Mouse (Mus musculus) forebrain, embryonic 13.5 days (tissue): ENCODE results near the gene Scmh1. TPM values are rescaled to one million over a fixed set of nuclear protein-coding genes. Genes with fewer than 3 reads are reported as not detected.

ENCODE experiments used
- ATAC-seq: fragments of 200-750 bp; cut with Nextera tagmentation; 2 replicates; pipeline ENCODE4 v1.8.0; 2017
- H3K27ac ChIP-seq: fragments of 300-500 bp; sonication (generic); 2 replicates; pipeline ENCODE4 v1.5.1; 2015; ENCODE audit warnings: inconsistent platforms, mild to moderate bottlenecking, moderate library complexity
- H3K27me3 ChIP-seq: fragments of 300-500 bp; sonication (generic); 2 replicates; pipeline ENCODE4 v1.6.1; 2015; ENCODE audit warnings: mild to moderate bottlenecking, inconsistent platforms
- H3K36me3 ChIP-seq: fragments of 300-500 bp; sonication (generic); 2 replicates; pipeline ENCODE4 v1.6.1; 2015; ENCODE audit warnings: mild to moderate bottlenecking, inconsistent platforms; ENCODE audit not compliant: poor library complexity, severe bottlenecking
- H3K4me1 ChIP-seq: fragments of 300-500 bp; sonication (generic); 2 replicates; pipeline ENCODE4 v1.6.1; 2015; ENCODE audit warnings: inconsistent platforms
- H3K4me2 ChIP-seq: fragments of 300-500 bp; sonication (generic); 2 replicates; pipeline ENCODE4 v1.6.1; 2015; ENCODE audit warnings: inconsistent platforms, mild to moderate bottlenecking, moderate library complexity
- H3K4me3 ChIP-seq: fragments of 300-500 bp; sonication (generic); 2 replicates; pipeline ENCODE4 v1.5.1; 2015; ENCODE audit warnings: mild to moderate bottlenecking, inconsistent platforms
- H3K9ac ChIP-seq: fragments of 300-500 bp; sonication (generic); 2 replicates; pipeline ENCODE4 v1.6.1; 2015; ENCODE audit warnings: mild to moderate bottlenecking, inconsistent platforms
- H3K9me3 ChIP-seq: fragments of 300-500 bp; sonication (generic); replicated peaks from 2 replicates; pipeline ENCODE4 v1.6.1; 2016; ENCODE audit warnings: inconsistent platforms
- WGBS: fragments of 180-500 bp; shearing (Covaris S2); methylation state at CpG from one replicate; pipeline ENCODE4 v1.1.7; 2015; 5-methylcytosine and 5-hydroxymethylcytosine counted together
- polyA plus RNA-seq: library from polyadenylated mRNA; unstranded; fragments of >200 nt; fragmentation: Nextera tagmentation; extraction: Ambion mirVana; gene quantifications from 2 replicates; pipeline ENCODE4 v1.2.1, GENCODE M21; 2015

The Scmh1 gene
- polyA plus RNA-seq, 1 experiment from 2014 or later, result 49.7 TPM

GRCm38 (mm10) chr4:120516491-120516890, 111.4 kb downstream of the Scmh1 start:
- no peaks in the 10 kb centered on the region for H3K9me3 ChIP-seq
- no peaks in the 10 kb centered on the region for H3K4me1 ChIP-seq
- ATAC-seq, result no peak
- WGBS, result 94% methylated on average over 7 of the region's 7 CpGs
- no peak overlapping the region for H3K4me3 ChIP-seq
- no peaks in the 10 kb centered on the region for H3K27me3 ChIP-seq
- H3K9ac ChIP-seq, result no peak overlapping the region
- H3K4me2 ChIP-seq, result no peak overlapping the region
- no peak overlapping the region for H3K27ac ChIP-seq
- H3K36me3 ChIP-seq, result peaks cover 59% of the 10 kb centered on the region

GRCm38 (mm10) chr4:120516907-120517306, 111.8 kb downstream of the Scmh1 start:
- H3K4me3 ChIP-seq, result no peak overlapping the region
- 96% methylated on average over 7 of the region's 7 CpGs for WGBS
- no peaks in the 10 kb centered on the region for H3K4me1 ChIP-seq
- H3K36me3 ChIP-seq, result peaks cover 64% of the 10 kb centered on the region
- no peaks in the 10 kb centered on the region for H3K9me3 ChIP-seq
- H3K27ac ChIP-seq, result no peak overlapping the region
- no peak overlapping the region for H3K9ac ChIP-seq
- no peaks in the 10 kb centered on the region for H3K27me3 ChIP-seq
- no peak overlapping the region for H3K4me2 ChIP-seq
- ATAC-seq, result no peak

GRCm38 (mm10) chr4:120517335-120517734, 112.3 kb downstream of the Scmh1 start:
- H3K27me3 ChIP-seq, result no peaks in the 10 kb centered on the region
- H3K4me3 ChIP-seq, result no peak overlapping the region
- H3K4me1 ChIP-seq, result no peaks in the 10 kb centered on the region
- 79% methylated on average over 4 of the region's 4 CpGs for WGBS
- no peak overlapping the region for H3K27ac ChIP-seq
- H3K4me2 ChIP-seq, result no peak overlapping the region
- H3K9me3 ChIP-seq, result no peaks in the 10 kb centered on the region
- H3K36me3 ChIP-seq, result peaks cover 68% of the 10 kb centered on the region
- no peak for ATAC-seq
- H3K9ac ChIP-seq, result no peak overlapping the region

GRCm38 (mm10) chr4:120521761-120522160, 116.7 kb downstream of the Scmh1 start:
- Histone ChIP-seq H3K4me2 (no peak overlapping the region), H3K9me3 (no peaks in the 10 kb centered on the region), H3K9ac (no peak overlapping the region), H3K4me3 (no peak overlapping the region), H3K27ac (no peak overlapping the region), H3K27me3 (no peaks in the 10 kb centered on the region), H3K36me3 (peaks cover 89% of the 10 kb centered on the region), H3K4me1 (no peaks in the 10 kb centered on the region)
- ATAC-seq, result no peak
- 69% methylated on average over 5 of the region's 5 CpGs for WGBS

- 92% methylated on average over 4 of the region's 4 CpGs for WGBS
- H3K4me1 ChIP-seq, result no peaks in the 10 kb centered on the region
Measured at GRCm38 (mm10) chr4:120522351-120522750, 117.3 kb downstream of the Scmh1 start.

GRCm38 (mm10) chr4:120523092-120523491, 118.0 kb downstream of the Scmh1 start:
- WGBS, result 92% methylated on average over 3 of the region's 3 CpGs
- H3K9me3 ChIP-seq, result no peaks in the 10 kb centered on the region
- H3K36me3 ChIP-seq, result peaks cover 84% of the 10 kb centered on the region
- no peak overlapping the region for H3K4me2 ChIP-seq
- H3K4me1 ChIP-seq, result no peaks in the 10 kb centered on the region
- H3K27ac ChIP-seq, result no peak overlapping the region
- no peak for ATAC-seq
- H3K9ac ChIP-seq, result no peak overlapping the region
- H3K4me3 ChIP-seq, result no peak overlapping the region
- no peaks in the 10 kb centered on the region for H3K27me3 ChIP-seq

More at GRCm38 (mm10) chr4:120522351-120522750, 117.3 kb downstream of the Scmh1 start:
- Histone ChIP-seq H3K27me3 (no peaks in the 10 kb centered on the region), H3K4me3 (no peak overlapping the region), H3K27ac (no peak overlapping the region), H3K9me3 (no peaks in the 10 kb centered on the region), H3K4me2 (no peak overlapping the region), H3K9ac (no peak overlapping the region), H3K36me3 (peaks cover 85% of the 10 kb centered on the region)
- no peak for ATAC-seq

GRCm38 (mm10) chr4:120528171-120528570, 123.1 kb downstream of the Scmh1 start:
- no peak for ATAC-seq
- Histone ChIP-seq H3K36me3 (peaks cover 84% of the 10 kb centered on the region), H3K27ac (no peak overlapping the region), H3K4me3 (no peak overlapping the region), H3K4me2 (no peak overlapping the region), H3K4me1 (no peaks in the 10 kb centered on the region), H3K9ac (no peak overlapping the region), H3K27me3 (no peaks in the 10 kb centered on the region), H3K9me3 (no peaks in the 10 kb centered on the region)
- 77% methylated on average over 9 of the region's 9 CpGs for WGBS

GRCm38 (mm10) chr4:120531986-120532385, 126.9 kb downstream of the Scmh1 start, which contains the start of gene Slfnl1:
Slfnl1 (plus strand) TSS chr4:120532231.
- Histone ChIP-seq H3K36me3 (peaks cover 79% of the 10 kb centered on the region), H3K27ac (no peak within 1 kb of the TSS), H3K9ac (no peak within 1 kb of the TSS), H3K4me3 (no peak within 1 kb of the TSS), H3K4me2 (no peak within 1 kb of the TSS), H3K27me3 (no peaks in the 10 kb centered on the region), H3K4me1 (no peaks in the 10 kb centered on the region), H3K9me3 (no peaks in the 10 kb centered on the region)
- no peak for ATAC-seq
- WGBS, result 88% methylated on average over 6 of the region's 6 CpGs

GRCm38 (mm10) chr4:120538664-120539063, 133.6 kb downstream of the Scmh1 start:
- Histone ChIP-seq H3K4me2 (no peak overlapping the region), H3K27ac (no peak overlapping the region), H3K4me1 (no peaks in the 10 kb centered on the region), H3K9ac (no peak overlapping the region), H3K4me3 (no peak overlapping the region), H3K9me3 (no peaks in the 10 kb centered on the region), H3K27me3 (no peaks in the 10 kb centered on the region), H3K36me3 (peaks cover 83% of the 10 kb centered on the region)
- WGBS, result 98% methylated on average over 10 of the region's 10 CpGs
- no peak for ATAC-seq

GRCm38 (mm10) chr4:120544896-120545295, 139.8 kb downstream of the Scmh1 start:
- H3K9ac ChIP-seq, result no peak overlapping the region
- peaks cover 98% of the 10 kb centered on the region for H3K36me3 ChIP-seq
- H3K27ac ChIP-seq, result no peak overlapping the region
- H3K4me2 ChIP-seq, result no peak overlapping the region
- H3K4me1 ChIP-seq, result no peaks in the 10 kb centered on the region
- no peaks in the 10 kb centered on the region for H3K27me3 ChIP-seq
- no peak overlapping the region for H3K4me3 ChIP-seq
- no peak for ATAC-seq
- 81% methylated on average over 1 of the region's 1 CpGs for WGBS
- no peaks in the 10 kb centered on the region for H3K9me3 ChIP-seq

GRCm38 (mm10) chr4:120556592-120556991, 151.5 kb downstream of the Scmh1 start:
- WGBS, result 88% methylated on average over 6 of the region's 6 CpGs
- no peaks in the 10 kb centered on the region for H3K27me3 ChIP-seq
- H3K9me3 ChIP-seq, result no peaks in the 10 kb centered on the region
- no peaks in the 10 kb centered on the region for H3K4me1 ChIP-seq
- ATAC-seq, result no peak
- peaks cover 91% of the 10 kb centered on the region for H3K36me3 ChIP-seq
- H3K4me2 ChIP-seq, result no peak overlapping the region
- no peak overlapping the region for H3K9ac ChIP-seq
- no peak overlapping the region for H3K4me3 ChIP-seq
- no peak overlapping the region for H3K27ac ChIP-seq

GRCm38 (mm10) chr4:120565726-120566125, 160.6 kb downstream of the Scmh1 start:
- 89% methylated on average over 2 of the region's 2 CpGs for WGBS
- no peaks in the 10 kb centered on the region for H3K9me3 ChIP-seq

GRCm38 (mm10) chr4:120568005-120568404, 162.9 kb downstream of the Scmh1 start:
- Histone ChIP-seq H3K9me3 (no peaks in the 10 kb centered on the region), H3K9ac (peak overlapping the region; percentile 95), H3K36me3 (peaks cover 33% of the 10 kb centered on the region), H3K27me3 (no peaks in the 10 kb centered on the region), H3K4me3 (peak overlapping the region; percentile 83), H3K27ac (no peak overlapping the region), H3K4me1 (peaks cover 29% of the 10 kb centered on the region), H3K4me2 (peak overlapping the region; percentile 74)
- no peak for ATAC-seq
- WGBS, result 42% methylated on average over 5 of the region's 5 CpGs

More at GRCm38 (mm10) chr4:120565726-120566125, 160.6 kb downstream of the Scmh1 start:
- peaks cover 20% of the 10 kb centered on the region for H3K4me1 ChIP-seq
- no peak overlapping the region for H3K27ac ChIP-seq
- H3K36me3 ChIP-seq, result peaks cover 53% of the 10 kb centered on the region
- no peaks in the 10 kb centered on the region for H3K27me3 ChIP-seq
- H3K4me2 ChIP-seq, result no peak overlapping the region
- no peak for ATAC-seq
- H3K4me3 ChIP-seq, result no peak overlapping the region
- no peak overlapping the region for H3K9ac ChIP-seq
